Mouse (Mus musculus): ENCODE measurements at regions not wholly inside any gene's neighbourhood (a gene's known extent, or its start where the extent isn't known, plus 50 kb on each side); places are given as distances from the start of the nearest gene placed in this dataset.

DNA sequence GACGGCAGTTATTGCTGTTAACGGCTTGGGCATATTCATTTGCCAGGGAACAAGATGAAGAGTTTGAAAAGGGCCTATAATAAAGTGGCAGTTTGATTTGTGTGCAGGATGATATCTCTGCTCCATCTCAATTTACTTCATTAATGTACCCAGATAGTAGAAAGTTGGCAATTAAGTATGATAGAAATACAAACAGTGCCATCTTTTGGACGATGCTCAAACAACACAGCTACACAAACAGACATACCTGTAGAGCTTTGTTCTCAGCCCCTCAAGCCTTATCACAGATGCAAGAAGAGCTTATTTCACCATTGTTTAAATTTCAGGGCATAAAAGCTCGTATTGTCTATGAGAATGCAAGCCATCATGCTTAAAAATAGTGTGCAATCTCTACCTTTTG is 82.2 kb downstream of the Tnfsf11 start:
- Histone ChIP-seq H3K27ac (ENCODE audit: low read length) (no peak overlapping the region), H3K4me2 (ENCODE audit: low read length) (no peak overlapping the region), H3K9ac (replicated peaks; ENCODE audit: low read depth, low read length) (no peak overlapping the region), H3K4me1 (replicated peaks; ENCODE audit: control insufficient read depth, insufficient read depth, low read length) (no peaks in the 10 kb centered on the region), H3K36me3 (ENCODE audit: control insufficient read depth, insufficient read depth) (no peaks in the 10 kb centered on the region), H3K4me3 (replicated peaks; ENCODE audit: low read length) (no peak overlapping the region), H3K27me3 (replicated peaks; ENCODE audit: control insufficient read depth, insufficient read depth, low read length) (no peaks in the 10 kb centered on the region), H3K9me3 (ENCODE audit: control insufficient read depth, low read length) (no peaks in the 10 kb centered on the region)
- ATAC-seq, result peak; percentile 40; the same call in 1 of the 2 replicates
- 62% methylated on average over 4 of the region's 4 CpGs for WGBS

DNA sequence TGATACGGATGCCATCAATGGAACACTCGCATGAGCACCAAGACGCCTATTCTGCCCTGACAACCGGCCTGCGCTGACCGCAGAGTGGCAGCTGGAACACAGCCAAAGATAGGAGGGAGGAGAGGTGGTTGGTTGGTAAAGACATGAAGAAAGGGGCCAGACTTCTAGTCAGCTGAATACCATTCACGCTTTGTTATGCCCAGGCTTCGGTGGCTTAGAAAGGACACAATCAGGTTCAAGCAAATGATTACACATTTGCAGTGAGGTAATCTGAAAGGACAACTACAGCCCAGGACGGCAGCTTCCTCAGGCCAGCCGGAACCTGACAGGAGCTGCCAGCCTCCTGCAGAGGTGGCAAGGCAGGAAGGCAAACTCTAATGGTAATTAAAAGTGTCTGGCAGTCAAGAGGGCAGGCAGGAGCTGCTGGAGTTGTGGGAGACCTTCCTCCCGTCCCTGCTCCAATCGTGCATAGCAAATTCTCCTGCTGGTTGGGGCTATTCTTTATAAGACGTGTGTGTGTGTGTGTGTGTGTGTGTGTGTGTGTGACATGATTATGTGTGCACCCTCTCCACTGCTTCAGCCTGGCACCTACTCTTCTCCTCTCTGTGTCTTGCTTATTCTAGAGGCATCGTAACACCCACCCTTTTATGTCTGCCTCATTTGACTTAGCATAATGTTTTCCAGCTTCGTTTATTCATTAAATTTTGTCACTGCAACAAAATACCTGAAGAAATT is 91.4 kb downstream of the Tnfsf11 start:
- WGBS, result 8% methylated on average over 15 of the region's 15 CpGs
- 0 out of 2 replicates have a peak overlapping the region, but pooled peaks have one; percentile 5 for H3K9ac ChIP-seq (replicated peaks; ENCODE audit: low read depth, low read length)

DNA sequence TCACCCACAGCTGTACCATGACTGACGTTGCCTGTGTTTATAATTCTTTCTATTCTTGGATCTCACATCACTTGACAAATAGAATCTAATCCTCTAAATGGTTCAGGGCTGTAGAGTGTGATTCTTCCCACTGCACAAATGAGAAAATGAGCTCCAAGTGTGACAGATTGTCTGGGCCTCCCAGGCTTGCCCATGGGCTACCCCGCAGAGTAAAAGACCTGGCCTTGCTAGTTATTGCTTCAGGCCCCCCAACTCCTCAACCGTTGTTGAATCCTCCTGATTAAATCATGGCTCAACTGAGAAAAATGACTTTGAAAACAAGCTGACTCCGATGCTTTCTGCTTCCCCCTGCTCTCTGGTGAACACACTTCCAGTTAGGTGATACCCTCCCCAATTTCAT is 92.4 kb downstream of the Tnfsf11 start:
- H3K4me3 ChIP-seq (replicated peaks; ENCODE audit: low read length), result no peak overlapping the region
- no peak overlapping the region for H3K4me2 ChIP-seq (ENCODE audit: low read length)
- ATAC-seq, result no peak
- H3K27me3 ChIP-seq (replicated peaks; ENCODE audit: control insufficient read depth, insufficient read depth, low read length), result no peaks in the 10 kb centered on the region
- H3K9me3 ChIP-seq (ENCODE audit: control insufficient read depth, low read length), result no peaks in the 10 kb centered on the region
- WGBS, result 55% methylated on average over 4 of the region's 4 CpGs
- peaks cover 7% of the 10 kb centered on the region for H3K4me1 ChIP-seq (replicated peaks; ENCODE audit: control insufficient read depth, insufficient read depth, low read length)
- no peaks in the 10 kb centered on the region for H3K36me3 ChIP-seq (ENCODE audit: control insufficient read depth, insufficient read depth)
- H3K9ac ChIP-seq (replicated peaks; ENCODE audit: low read depth, low read length), result no peak overlapping the region
- no peak overlapping the region; the same call in 1 of the 2 replicates for H3K27ac ChIP-seq (ENCODE audit: low read length)

More for the DNA sequence above, 91.4 kb downstream of the Tnfsf11 start:
- Histone ChIP-seq H3K27me3 (replicated peaks; ENCODE audit: control insufficient read depth, insufficient read depth, low read length) (no peaks in the 10 kb centered on the region), H3K27ac (ENCODE audit: low read length) (no peak overlapping the region), H3K36me3 (ENCODE audit: control insufficient read depth, insufficient read depth) (no peaks in the 10 kb centered on the region), H3K9me3 (ENCODE audit: control insufficient read depth, low read length) (no peaks in the 10 kb centered on the region), H3K4me3 (replicated peaks; ENCODE audit: low read length) (no peak overlapping the region), H3K4me2 (ENCODE audit: low read length) (no peak overlapping the region; the same call in 1 of the 2 replicates), H3K4me1 (replicated peaks; ENCODE audit: control insufficient read depth, insufficient read depth, low read length) (peaks cover 7% of the 10 kb centered on the region)
- peak; percentile 58 for ATAC-seq

DNA sequence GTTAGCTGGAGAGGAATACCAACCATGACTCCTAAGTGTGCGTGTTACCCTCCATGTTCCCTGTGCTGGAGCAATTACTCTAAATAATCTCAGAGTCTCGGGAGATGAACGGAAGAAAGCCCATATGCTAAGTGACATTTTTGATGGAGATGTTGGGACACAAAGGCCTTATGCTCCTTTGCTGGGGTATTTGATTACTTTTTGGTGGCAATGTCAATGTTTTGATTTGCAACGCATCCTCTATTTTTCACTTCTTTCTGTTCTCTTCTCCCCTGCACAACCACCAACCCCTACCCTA is 103.3 kb downstream of the Tnfsf11 start:
- Histone ChIP-seq H3K9me3 (ENCODE audit: control insufficient read depth, low read length) (no peaks in the 10 kb centered on the region), H3K27ac (ENCODE audit: low read length) (peak overlapping the region; percentile 60; the same call in 1 of the 2 replicates), H3K9ac (replicated peaks; ENCODE audit: low read depth, low read length) (no peak overlapping the region), H3K4me3 (replicated peaks; ENCODE audit: low read length) (no peak overlapping the region), H3K4me2 (ENCODE audit: low read length) (peak overlapping the region; percentile 46; the same call in 1 of the 2 replicates), H3K4me1 (replicated peaks; ENCODE audit: control insufficient read depth, insufficient read depth, low read length) (peaks cover 7% of the 10 kb centered on the region), H3K36me3 (ENCODE audit: control insufficient read depth, insufficient read depth) (no peaks in the 10 kb centered on the region), H3K27me3 (replicated peaks; ENCODE audit: control insufficient read depth, insufficient read depth, low read length) (no peaks in the 10 kb centered on the region)
- peak; percentile 65 for ATAC-seq
- WGBS, result 67% methylated on average over 4 of the region's 4 CpGs

DNA sequence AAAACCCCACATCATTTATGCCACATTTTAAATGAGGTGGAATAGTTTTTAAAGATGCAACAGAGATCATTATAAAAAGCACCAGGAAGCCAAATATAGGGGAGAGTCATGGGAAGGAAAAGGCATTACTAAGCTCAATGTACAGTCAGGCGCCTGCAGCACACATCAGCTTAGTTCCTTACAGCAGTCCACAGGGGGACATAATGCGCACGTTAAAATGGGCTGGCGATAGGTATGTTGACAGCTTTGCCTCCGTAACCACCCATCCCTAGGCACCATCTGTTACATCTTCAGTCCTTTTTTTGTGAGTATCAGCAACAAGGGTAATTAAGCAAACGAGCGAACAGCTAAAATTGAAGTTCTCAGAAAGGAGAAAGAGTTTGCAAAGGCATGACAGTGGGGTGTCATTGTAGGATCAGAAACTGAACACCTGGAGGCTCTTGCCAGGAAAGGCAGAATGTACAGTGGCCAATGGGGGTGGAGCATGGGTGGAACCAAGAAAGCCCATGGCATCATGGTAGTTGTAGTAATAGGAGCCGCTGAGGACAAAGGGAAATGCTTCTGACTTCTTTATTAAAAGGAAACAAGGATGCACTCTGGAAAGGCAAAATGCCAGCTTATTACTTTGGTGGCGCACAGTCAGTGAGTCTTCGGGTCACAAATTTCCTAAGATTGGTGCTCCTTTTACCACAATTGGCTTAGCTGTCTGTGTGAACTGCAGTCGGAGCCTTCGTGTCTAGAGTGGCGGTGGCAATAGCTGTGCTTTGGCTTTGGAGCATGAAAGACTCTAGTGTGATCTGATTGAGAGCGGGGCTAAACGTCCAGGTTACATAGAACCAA is 103.9 kb downstream of the Tnfsf11 start:
- no peaks in the 10 kb centered on the region for H3K27me3 ChIP-seq (replicated peaks; ENCODE audit: control insufficient read depth, insufficient read depth, low read length)
- ATAC-seq, result peak; percentile 93
- H3K4me1 ChIP-seq (replicated peaks; ENCODE audit: control insufficient read depth, insufficient read depth, low read length), result peaks cover 7% of the 10 kb centered on the region
- peak overlapping the region; percentile 46 for H3K4me2 ChIP-seq (ENCODE audit: low read length)
- 58% methylated on average over 15 of the region's 15 CpGs for WGBS
- H3K9ac ChIP-seq (replicated peaks; ENCODE audit: low read depth, low read length), result no peak overlapping the region
- H3K9me3 ChIP-seq (ENCODE audit: control insufficient read depth, low read length), result no peaks in the 10 kb centered on the region
- H3K27ac ChIP-seq (ENCODE audit: low read length), result peak overlapping the region; percentile 60
- H3K36me3 ChIP-seq (ENCODE audit: control insufficient read depth, insufficient read depth), result no peaks in the 10 kb centered on the region
- H3K4me3 ChIP-seq (replicated peaks; ENCODE audit: low read length), result peak overlapping the region; percentile 28

DNA sequence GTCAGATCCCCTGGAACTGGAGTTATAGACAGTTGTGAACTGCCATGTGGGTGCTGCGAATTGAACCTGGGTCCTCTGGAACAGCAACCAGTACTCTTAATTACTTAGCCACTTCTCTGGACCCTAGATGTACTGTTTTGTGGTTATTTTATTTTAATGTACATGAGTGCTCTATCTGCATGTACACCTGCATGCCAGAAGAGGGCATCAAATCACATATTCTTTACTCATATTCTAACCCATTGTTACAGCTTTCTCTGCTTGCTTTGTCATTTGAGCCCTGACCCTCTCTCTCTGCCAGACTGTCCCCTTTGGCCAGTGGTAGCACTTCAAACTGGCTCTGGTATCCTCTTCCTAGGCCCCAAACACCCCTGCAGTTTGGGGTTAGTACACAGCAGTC is 105.1 kb downstream of the Tnfsf11 start:
- Histone ChIP-seq H3K9me3 (ENCODE audit: control insufficient read depth, low read length) (no peaks in the 10 kb centered on the region), H3K4me1 (replicated peaks; ENCODE audit: control insufficient read depth, insufficient read depth, low read length) (peaks cover 7% of the 10 kb centered on the region), H3K4me3 (replicated peaks; ENCODE audit: low read length) (no peak overlapping the region), H3K27me3 (replicated peaks; ENCODE audit: control insufficient read depth, insufficient read depth, low read length) (no peaks in the 10 kb centered on the region), H3K36me3 (ENCODE audit: control insufficient read depth, insufficient read depth) (no peaks in the 10 kb centered on the region), H3K4me2 (ENCODE audit: low read length) (no peak overlapping the region), H3K27ac (ENCODE audit: low read length) (no peak overlapping the region), H3K9ac (replicated peaks; ENCODE audit: low read depth, low read length) (no peak overlapping the region)
- ATAC-seq, result no peak
- WGBS, result 92% methylated on average over 1 of the region's 1 CpGs

DNA sequence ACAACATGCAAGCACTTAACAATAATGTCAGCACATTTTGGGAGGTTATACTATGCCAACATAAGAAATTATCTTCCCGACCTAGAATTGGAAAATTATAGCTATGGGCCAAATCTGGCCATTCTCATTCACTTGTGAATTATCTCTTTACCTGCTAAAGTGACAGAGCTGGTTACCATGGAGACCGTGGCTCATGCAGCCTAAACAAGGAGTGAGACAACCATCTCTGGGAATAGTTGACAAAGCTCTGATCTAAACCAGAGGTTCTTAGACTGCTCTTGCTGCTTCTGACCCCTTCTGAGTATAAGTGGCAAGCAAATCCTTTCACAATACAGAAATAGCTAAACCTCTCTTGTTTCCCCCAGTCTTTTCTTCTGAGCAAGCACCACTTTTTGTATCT is 108.7 kb upstream of the Fam216b start:
- H3K4me1 ChIP-seq (replicated peaks; ENCODE audit: control insufficient read depth, insufficient read depth, low read length), result no peaks in the 10 kb centered on the region
- no peaks in the 10 kb centered on the region for H3K9me3 ChIP-seq (ENCODE audit: control insufficient read depth, low read length)
- WGBS, result 71% methylated on average over 2 of the region's 2 CpGs
- no peak overlapping the region for H3K4me3 ChIP-seq (replicated peaks; ENCODE audit: low read length)
- no peaks in the 10 kb centered on the region for H3K36me3 ChIP-seq (ENCODE audit: control insufficient read depth, insufficient read depth)
- H3K27me3 ChIP-seq (replicated peaks; ENCODE audit: control insufficient read depth, insufficient read depth, low read length), result no peaks in the 10 kb centered on the region
- no peak overlapping the region for H3K4me2 ChIP-seq (ENCODE audit: low read length)
- no peak for ATAC-seq
- H3K27ac ChIP-seq (ENCODE audit: low read length), result no peak overlapping the region
- no peak overlapping the region for H3K9ac ChIP-seq (replicated peaks; ENCODE audit: low read depth, low read length)

DNA sequence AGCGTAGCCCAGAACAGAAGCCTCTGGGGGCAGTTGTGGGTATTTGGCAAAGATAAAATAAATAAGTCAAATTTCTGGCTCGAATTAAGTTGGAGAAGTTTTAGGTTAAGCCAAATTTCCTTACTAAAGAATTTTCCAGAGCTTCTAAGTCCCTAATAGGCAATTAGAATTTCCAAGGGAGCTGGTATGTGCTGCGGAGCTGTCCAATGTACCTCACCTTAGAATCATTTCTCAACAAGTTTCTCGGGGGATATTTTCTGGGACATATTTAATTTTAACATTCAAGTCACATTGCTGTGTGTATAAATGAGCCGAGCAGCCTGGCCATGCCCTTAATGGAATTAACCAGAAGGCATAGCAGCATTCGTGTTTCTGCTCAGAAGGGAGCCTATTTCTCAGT is 90.8 kb upstream of the Fam216b start:
- 55% methylated on average over 6 of the region's 6 CpGs for WGBS
- no peaks in the 10 kb centered on the region for H3K27me3 ChIP-seq (replicated peaks; ENCODE audit: control insufficient read depth, insufficient read depth, low read length)
- no peak for ATAC-seq

DNA sequence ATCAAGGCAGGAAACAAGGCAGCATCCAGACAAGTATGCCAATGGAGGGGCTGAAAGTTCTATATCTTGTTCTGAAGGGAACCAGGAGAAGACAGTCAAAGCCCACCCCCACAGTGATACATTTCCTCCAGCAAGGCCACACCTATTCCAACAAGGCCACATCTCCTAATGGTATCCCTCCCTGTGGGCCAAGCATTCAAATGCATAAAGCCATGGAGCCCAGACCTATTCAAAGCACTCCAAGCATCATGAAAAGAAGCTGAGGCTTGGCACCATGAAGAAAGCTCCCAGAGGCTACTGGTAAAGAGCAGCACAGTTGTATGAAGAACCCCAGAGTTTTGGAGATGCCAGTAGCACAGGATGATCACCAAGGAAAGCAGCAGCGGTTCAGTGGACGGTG is 84.6 kb upstream of the Fam216b start:
- no peak for ATAC-seq
- Histone ChIP-seq H3K9me3 (ENCODE audit: control insufficient read depth, low read length) (no peaks in the 10 kb centered on the region), H3K36me3 (ENCODE audit: control insufficient read depth, insufficient read depth) (no peaks in the 10 kb centered on the region), H3K4me1 (replicated peaks; ENCODE audit: control insufficient read depth, insufficient read depth, low read length) (no peaks in the 10 kb centered on the region), H3K27me3 (replicated peaks; ENCODE audit: control insufficient read depth, insufficient read depth, low read length) (no peaks in the 10 kb centered on the region), H3K4me2 (ENCODE audit: low read length) (no peak overlapping the region), H3K27ac (ENCODE audit: low read length) (no peak overlapping the region), H3K9ac (replicated peaks; ENCODE audit: low read depth, low read length) (no peak overlapping the region), H3K4me3 (replicated peaks; ENCODE audit: low read length) (no peak overlapping the region)
- WGBS, result 97% methylated on average over 2 of the region's 2 CpGs

More for the DNA sequence above, 90.8 kb upstream of the Fam216b start:
- Histone ChIP-seq H3K9me3 (ENCODE audit: control insufficient read depth, low read length) (no peaks in the 10 kb centered on the region), H3K4me2 (ENCODE audit: low read length) (no peak overlapping the region), H3K36me3 (ENCODE audit: control insufficient read depth, insufficient read depth) (no peaks in the 10 kb centered on the region), H3K27ac (ENCODE audit: low read length) (no peak overlapping the region), H3K4me1 (replicated peaks; ENCODE audit: control insufficient read depth, insufficient read depth, low read length) (no peaks in the 10 kb centered on the region), H3K9ac (replicated peaks; ENCODE audit: low read depth, low read length) (no peak overlapping the region), H3K4me3 (replicated peaks; ENCODE audit: low read length) (no peak overlapping the region)
